Mouse (Mus musculus) heart, adult 2 months (tissue): ENCODE measurements around the gene Iglon5.

ENCODE experiments used
- CTCF ChIP-seq: fragments of 200-600 bp; IDR thresholded peaks from 2 replicates; pipeline ENCODE4 v1.8.1; 2022; ENCODE audit warnings: antibody characterized with exemption, mild to moderate bottlenecking, moderate library complexity
- EP300 ChIP-seq: fragments of 200-500 bp; IDR thresholded peaks from 2 replicates; pipeline ENCODE4 v1.6.1; 2011; ENCODE audit warnings: low read depth, low read length, control low read depth; ENCODE audit not compliant: insufficient read depth
- POLR2A ChIP-seq: fragments of 200-500 bp; IDR thresholded peaks from 2 replicates; pipeline ENCODE4 v1.6.1; 2011; ENCODE audit warnings: mild to moderate bottlenecking, low read depth, low read length, control low read depth; ENCODE audit not compliant: insufficient read depth

DNA sequence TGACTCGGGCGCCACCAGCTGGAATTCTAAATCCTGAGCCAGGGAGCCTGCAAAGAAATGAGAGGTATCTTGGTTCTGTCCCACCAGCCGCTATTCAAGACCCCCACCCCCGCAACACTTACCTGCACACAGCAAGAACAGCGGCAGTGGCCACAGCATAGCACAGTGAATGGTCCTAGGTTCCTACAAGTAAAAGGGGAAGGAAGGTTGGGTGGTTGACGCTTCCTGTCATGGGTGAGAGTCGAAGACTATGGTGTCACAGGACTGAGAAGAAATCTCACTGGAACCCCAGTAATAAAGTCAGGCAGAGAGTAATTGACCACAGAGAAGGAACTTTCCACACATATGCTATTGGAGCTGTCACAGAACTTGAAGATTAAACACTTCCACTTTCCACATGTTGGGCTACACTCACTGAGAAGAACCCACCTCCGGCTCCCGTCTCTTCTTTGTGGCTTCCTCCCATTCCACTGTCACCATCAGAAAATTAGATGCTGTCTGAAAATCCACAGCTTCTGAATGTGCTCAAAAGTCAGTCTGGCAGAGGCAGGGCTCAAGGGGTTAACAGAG is 43.1 kb upstream of the Iglon5 start:
- TF ChIP-seq CTCF = no peak
- no peak for TF ChIP-seq POLR2A
- TF ChIP-seq EP300 = no peak
